Mouse (Mus musculus) forebrain, embryonic 11.5 days (tissue): ENCODE data around the gene Mcm2. TPM values are rescaled to one million over a fixed set of nuclear protein-coding genes. Genes with fewer than 3 reads are reported as not detected.
A peak's percentile ranks its signal among the peaks of the same experiment; 100 is the strongest.

Experiments used
- ATAC-seq: fragments of 200-750 bp; cut with Nextera tagmentation; replicated peaks from 2 replicates; pipeline ENCODE4 v1.8.0; 2017; ENCODE audit warnings: moderate TSS enrichment; ENCODE audit not compliant: low FRiP score
- DNase-seq: peaks from one replicate; pipeline ENCODE4 v3.0.0-alpha.2; 2017; ENCODE audit warnings: low spot score
- H3K27ac ChIP-seq: fragments of 300-500 bp; sonication (generic); 2 replicates; pipeline ENCODE4 v1.5.1; 2014; ENCODE audit warnings: low read depth, low read length
- H3K27me3 ChIP-seq: fragments of 300-500 bp; sonication (generic); 2 replicates; pipeline ENCODE4 v1.6.1; 2014; ENCODE audit warnings: mild to moderate bottlenecking, low read length, mixed read lengths; ENCODE audit not compliant: control insufficient read depth, insufficient read depth
- H3K36me3 ChIP-seq: fragments of 300-500 bp; sonication (generic); 2 replicates; pipeline ENCODE4 v1.6.1; 2014; ENCODE audit warnings: mild to moderate bottlenecking, low read length, moderate library complexity, mixed read lengths; ENCODE audit not compliant: control insufficient read depth, insufficient read depth
- H3K4me1 ChIP-seq: fragments of 300-500 bp; sonication (generic); replicated peaks from 2 replicates; pipeline ENCODE4 v1.6.1; 2014; ENCODE audit warnings: low read length, mixed read lengths; ENCODE audit not compliant: control insufficient read depth, insufficient read depth
- H3K4me2 ChIP-seq: fragments of 300-500 bp; sonication (generic); 2 replicates; pipeline ENCODE4 v1.6.1; 2014; ENCODE audit warnings: low read depth, mild to moderate bottlenecking, low read length, moderate library complexity, mixed read lengths; ENCODE audit not compliant: severe bottlenecking
- H3K4me3 ChIP-seq: fragments of 300-500 bp; sonication (generic); 2 replicates; pipeline ENCODE4 v1.5.1; 2014; ENCODE audit warnings: low read depth, low read length
- H3K9ac ChIP-seq: fragments of 300-500 bp; sonication (generic); 2 replicates; pipeline ENCODE4 v1.6.1; 2014; ENCODE audit warnings: low read length
- H3K9me3 ChIP-seq: fragments of 300-500 bp; sonication (generic); 2 replicates; pipeline ENCODE4 v1.6.1; 2016; ENCODE audit warnings: low read length, mixed read lengths; ENCODE audit not compliant: control insufficient read depth
- WGBS: fragments of 180-500 bp; shearing (Covaris S2); extraction: QIAGEN DNeasy Blood & Tissue Kit; methylation state at CpG from one replicate; pipeline ENCODE4 v1.1.7; 2014; 5-methylcytosine and 5-hydroxymethylcytosine counted together
- polyA plus RNA-seq: library from polyadenylated mRNA; unstranded; fragments of >200 nt; fragmentation: Nextera tagmentation; extraction: Ambion mirVana; gene quantifications from 2 replicates; pipeline ENCODE4 v1.2.1, GENCODE M21; 2014

Gene Mcm2
- polyA plus RNA-seq, 1 experiment from 2014 or later = 248 TPM

DNA sequence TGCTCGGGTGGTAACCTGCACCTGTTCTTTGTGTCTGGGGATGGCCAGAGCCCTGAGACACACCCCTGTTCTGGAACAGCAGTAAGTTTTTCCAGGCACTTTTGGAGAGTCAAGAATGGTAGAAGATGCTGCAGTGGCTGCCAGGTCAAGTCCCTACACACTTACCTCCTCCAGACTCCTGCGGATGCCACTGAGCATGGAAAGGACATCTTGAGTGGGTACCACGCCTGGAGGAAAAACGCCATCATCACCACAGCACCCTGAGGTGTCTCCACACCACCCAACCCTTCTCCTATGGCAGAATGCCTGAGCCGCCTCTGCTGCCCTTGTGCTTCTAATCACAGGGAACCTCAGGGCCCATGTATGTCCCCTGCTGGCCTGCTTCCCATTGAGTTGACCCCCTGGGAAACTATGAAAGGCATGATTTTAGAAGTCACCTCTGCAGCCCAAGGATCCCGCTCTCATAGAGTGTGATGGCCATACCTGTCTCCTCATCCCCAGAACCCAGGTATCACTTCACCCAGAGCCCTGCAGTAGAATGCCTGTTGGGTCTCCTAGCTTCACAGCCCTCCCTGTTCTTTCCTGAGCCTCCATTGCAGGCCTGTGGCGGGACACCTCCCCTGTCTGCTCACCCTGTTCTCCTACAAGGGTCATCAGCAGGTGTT lies 53.5 kb downstream of the Mcm2 start:
- Histone ChIP-seq H3K9me3 (no peaks in the 10 kb centered on the region), H3K4me1 (peaks cover 9% of the 10 kb centered on the region), H3K36me3 (no peaks in the 10 kb centered on the region), H3K27me3 (no peaks in the 10 kb centered on the region), H3K4me3 (no peak overlapping the region), H3K9ac (no peak overlapping the region), H3K4me2 (no peak overlapping the region), H3K27ac (no peak overlapping the region)
- ATAC-seq (no peak), DNase-seq (no peak)
- 85% methylated on average over 7 of the region's 7 CpGs for WGBS

DNA sequence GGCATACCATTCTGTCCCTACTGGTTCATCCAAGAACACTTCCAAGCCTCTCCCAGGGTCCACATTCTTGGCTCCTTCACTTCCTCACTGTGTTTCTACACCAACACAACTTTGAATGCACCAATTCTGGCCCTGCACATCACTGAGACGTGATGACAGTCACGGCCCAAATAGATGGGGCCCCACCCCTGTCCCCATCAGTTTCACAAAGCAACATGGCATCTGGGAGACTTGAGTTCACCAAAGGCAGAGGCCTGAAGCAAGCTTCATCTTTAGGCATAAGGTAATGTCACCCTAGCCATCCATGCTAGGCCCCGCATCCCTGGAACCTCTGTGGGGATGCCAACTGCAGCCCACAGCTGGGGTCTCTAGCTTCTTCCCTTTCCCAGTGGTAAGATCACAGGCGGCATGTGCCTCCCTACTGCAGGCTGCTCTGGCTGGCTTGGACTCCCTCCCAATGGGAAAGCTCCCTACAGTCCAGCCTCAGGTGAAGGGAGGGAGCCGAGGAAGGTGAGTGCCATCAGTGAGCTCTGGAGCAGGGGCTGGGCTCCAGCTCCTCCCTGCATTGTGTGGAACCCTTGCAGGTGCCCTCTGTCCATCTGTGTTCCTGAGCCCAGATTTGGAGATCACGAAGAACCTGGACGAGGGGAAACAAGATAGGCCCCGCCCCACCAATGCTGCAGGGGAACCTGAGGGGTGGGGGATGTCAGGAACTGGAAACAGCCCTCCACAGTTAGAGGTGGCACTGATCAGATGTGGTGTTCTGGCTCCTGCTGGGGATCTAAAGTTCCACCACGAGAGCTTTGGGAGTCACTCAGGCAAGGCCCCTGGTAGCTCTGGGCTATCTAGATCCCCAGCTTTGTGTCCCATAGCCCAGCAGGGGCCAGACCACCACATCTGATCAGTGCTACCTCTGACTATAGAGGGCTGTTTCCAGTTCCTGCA lies 54.5 kb downstream of the Mcm2 start:
- H3K4me2 ChIP-seq = no peak overlapping the region
- whole genome bisulfite sequencing = 79% methylated on average over 9 of the region's 9 CpGs
- H3K27me3 ChIP-seq = no peaks in the 10 kb centered on the region
- ATAC-seq (no peak), DNase-seq (no peak)
- peaks cover 9% of the 10 kb centered on the region for H3K4me1 ChIP-seq
- H3K9ac ChIP-seq = no peak overlapping the region
- H3K36me3 ChIP-seq = no peaks in the 10 kb centered on the region
- no peak overlapping the region for H3K27ac ChIP-seq
- no peak overlapping the region for H3K4me3 ChIP-seq
- H3K9me3 ChIP-seq = no peaks in the 10 kb centered on the region

DNA sequence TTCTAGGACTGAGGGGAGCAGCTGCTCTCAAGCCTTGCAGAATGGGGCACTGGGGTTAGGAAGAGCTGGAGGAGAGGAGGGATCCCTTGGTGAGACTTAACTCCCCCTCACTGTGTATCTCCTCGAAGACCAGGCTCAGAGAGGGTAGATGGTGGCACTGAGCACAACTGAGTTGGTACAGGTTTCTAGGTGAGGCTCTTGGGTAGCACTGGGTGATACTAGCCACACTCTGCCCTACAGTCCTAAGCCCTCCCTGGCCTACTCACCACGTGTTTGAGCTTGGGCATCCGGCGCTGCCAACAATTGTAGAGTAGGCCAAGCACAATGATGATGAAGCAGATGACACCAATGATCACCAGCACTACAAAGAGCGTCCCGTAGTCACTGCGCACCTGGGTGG lies 55.3 kb downstream of the Mcm2 start:
- Histone ChIP-seq H3K9me3 (no peaks in the 10 kb centered on the region), H3K4me2 (peak overlapping the region; percentile 73), H3K9ac (no peak overlapping the region; the same call in 1 of the 2 replicates), H3K27ac (no peak overlapping the region), H3K4me3 (peak overlapping the region; percentile 62; the same call in 1 of the 2 replicates), H3K27me3 (no peaks in the 10 kb centered on the region), H3K4me1 (peaks cover 9% of the 10 kb centered on the region), H3K36me3 (no peaks in the 10 kb centered on the region)
- 69% methylated on average over 7 of the region's 7 CpGs for WGBS
- ATAC-seq (no peak), DNase-seq (no peak)

DNA sequence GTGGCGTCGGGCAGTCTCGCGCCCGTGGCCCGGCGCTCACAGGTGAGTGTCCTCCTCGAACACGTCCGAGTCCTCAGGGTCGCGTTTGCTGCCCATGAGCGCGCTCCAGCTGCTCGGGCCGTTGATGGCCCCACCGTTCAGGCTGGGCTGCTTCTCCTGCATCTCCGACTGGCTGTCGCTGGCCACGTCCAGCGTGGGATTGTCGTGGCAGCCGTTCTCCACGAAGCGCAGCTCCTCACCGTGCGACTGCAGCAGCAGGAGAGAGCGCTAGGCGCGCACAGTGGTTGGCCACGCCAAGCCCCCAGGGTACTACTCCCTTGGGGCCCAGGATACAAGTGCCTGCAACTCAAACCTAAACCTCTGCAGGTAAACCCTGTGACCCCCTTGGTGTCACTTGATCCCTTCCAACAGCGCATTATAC lies 55.8 kb downstream of the Mcm2 start:
- Histone ChIP-seq H3K36me3 (no peaks in the 10 kb centered on the region), H3K27me3 (no peaks in the 10 kb centered on the region), H3K4me1 (peaks cover 9% of the 10 kb centered on the region), H3K27ac (peak overlapping the region; percentile 53), H3K9me3 (no peaks in the 10 kb centered on the region), H3K9ac (peak overlapping the region; percentile 72), H3K4me3 (peak overlapping the region; percentile 62), H3K4me2 (peak overlapping the region; percentile 73)
- DNase-seq = no peak
- no peak; the same call in 1 of the 2 replicates for ATAC-seq
- WGBS = under 1% methylated on average over 27 of the region's 32 CpGs

DNA sequence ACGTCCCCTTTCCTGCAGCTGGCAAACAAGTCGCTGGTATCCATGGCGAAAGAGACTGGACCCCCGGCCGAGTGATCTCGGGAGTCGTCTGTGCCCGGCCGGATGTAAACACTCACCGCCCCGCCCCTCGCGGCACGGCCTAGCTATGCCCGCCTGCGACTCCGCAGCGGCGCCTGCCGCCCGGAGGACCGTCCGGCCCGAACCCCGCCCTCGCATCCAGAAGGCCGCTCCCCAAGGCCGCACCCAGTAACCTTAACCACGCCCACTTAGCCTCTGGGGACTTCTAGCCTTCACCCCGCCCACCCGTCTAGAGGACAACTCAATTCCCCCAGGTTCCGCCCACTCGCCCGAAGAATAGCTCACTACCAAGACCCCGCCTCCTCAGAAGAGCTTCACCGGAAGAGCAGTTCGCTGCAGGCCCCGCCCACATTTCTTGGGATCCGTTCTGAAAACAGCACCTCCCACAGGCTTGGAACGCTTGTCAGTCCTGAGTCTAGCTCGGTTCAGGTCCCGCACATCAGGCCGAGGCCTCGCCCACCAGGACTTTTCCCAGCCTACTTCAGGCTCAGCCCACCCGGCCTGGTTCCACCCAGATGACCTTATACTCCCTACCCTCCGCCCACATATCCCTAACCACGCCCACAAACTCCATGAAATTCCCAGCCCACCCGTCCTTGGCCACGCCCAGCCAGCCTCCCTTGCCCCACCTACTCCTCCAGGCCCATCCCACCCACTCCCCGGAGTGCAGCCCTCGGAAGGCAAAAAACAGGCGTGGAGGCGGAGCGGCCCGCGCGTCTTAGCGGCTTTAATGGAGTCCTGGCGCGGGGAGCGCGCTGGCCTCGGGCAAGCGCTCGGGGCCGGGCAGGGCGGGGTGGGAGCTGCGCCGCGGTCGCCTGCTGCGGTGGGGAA lies 56.5 kb downstream of the Mcm2 start, which contains the start of gene Abtb1:
Gene Abtb1 (minus strand): TSS at position 204 of the 909 bp plus-strand sequence.
- H3K4me2 ChIP-seq = peak within 1 kb of the TSS; percentile 73
- peak within 1 kb of the TSS; percentile 72 for H3K9ac ChIP-seq
- H3K9me3 ChIP-seq = no peaks in the 10 kb centered on the region
- H3K4me1 ChIP-seq = peaks cover 9% of the 10 kb centered on the region
- H3K27me3 ChIP-seq = no peaks in the 10 kb centered on the region
- H3K4me3 ChIP-seq = peak within 1 kb of the TSS; percentile 62
- DNase-seq = peak; percentile 99
- H3K27ac ChIP-seq = peak within 1 kb of the TSS; percentile 53
- peak; percentile 97 for ATAC-seq
- H3K36me3 ChIP-seq = no peaks in the 10 kb centered on the region
- under 1% methylated on average over 72 of the region's 72 CpGs for WGBS

DNA sequence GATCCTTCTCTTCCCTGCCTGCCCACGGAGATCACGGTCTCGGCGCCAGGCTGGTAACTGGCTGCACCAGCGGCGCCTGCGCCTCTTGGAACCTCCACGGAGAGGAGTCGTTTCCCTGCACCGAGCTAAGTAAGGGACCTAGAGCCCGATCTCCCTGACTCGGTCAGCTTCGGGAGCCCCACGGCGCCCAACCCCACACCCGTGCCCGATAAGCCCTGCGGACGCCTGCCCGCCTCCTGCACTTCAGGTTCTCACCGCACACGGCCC lies 57.1 kb downstream of the Mcm2 start:
- peak; percentile 42; the same call in 1 of the 2 replicates for ATAC-seq
- peaks cover 9% of the 10 kb centered on the region for H3K4me1 ChIP-seq

DNA sequence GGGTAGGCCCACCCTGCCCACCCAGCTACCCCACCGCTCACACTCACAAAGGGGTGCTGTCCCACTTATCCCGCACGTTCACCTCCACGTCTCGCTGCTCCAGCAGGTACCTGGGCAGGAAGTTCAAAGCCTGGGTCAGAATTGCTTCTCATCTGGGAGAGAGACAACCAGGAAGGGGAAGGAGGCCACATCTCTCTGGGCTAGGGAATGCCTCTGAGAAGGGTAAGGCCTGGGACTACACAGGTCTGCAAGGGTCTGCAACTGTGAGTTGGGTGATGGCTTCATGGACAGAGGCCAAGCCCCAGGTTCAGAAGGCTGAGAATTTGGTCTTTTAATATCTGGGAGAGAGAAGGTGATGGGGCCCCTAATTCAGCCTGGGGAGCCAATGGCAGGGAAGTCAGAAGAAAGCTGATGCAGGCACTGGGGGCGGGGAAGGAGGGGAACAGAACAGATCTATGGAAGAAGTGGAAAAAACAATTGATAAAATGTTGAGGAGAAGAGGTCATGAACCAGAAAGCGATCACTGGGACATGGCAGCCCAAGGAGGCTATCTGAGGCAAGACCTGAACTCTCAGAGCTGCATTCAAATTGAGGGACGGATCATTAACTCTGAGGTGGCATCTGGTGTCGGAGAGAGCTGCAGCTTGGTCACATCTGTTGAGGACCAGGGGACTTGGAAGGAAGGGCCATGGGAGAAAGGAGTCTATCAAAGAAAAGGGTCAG lies 57.6 kb downstream of the Mcm2 start:
- 56% methylated on average over 9 of the region's 9 CpGs for WGBS

More for the DNA sequence above, 57.1 kb downstream of the Mcm2 start:
- DNase-seq = no peak
- H3K9me3 ChIP-seq = no peaks in the 10 kb centered on the region
- H3K9ac ChIP-seq = peak overlapping the region; percentile 60
- H3K36me3 ChIP-seq = no peaks in the 10 kb centered on the region
- WGBS = under 1% methylated on average over 22 of the region's 22 CpGs
- H3K27me3 ChIP-seq = no peaks in the 10 kb centered on the region
- H3K4me3 ChIP-seq = peak overlapping the region; percentile 62
- peak overlapping the region; percentile 73 for H3K4me2 ChIP-seq
- H3K27ac ChIP-seq = peak overlapping the region; percentile 53; the same call in 1 of the 2 replicates

More for the DNA sequence above, 57.6 kb downstream of the Mcm2 start:
- Histone ChIP-seq H3K27me3 (no peaks in the 10 kb centered on the region), H3K27ac (peak overlapping the region; percentile 53; the same call in 1 of the 2 replicates), H3K4me2 (peak overlapping the region; percentile 73), H3K9me3 (no peaks in the 10 kb centered on the region), H3K9ac (peak overlapping the region; percentile 60), H3K4me1 (peaks cover 9% of the 10 kb centered on the region), H3K36me3 (no peaks in the 10 kb centered on the region), H3K4me3 (peak overlapping the region; percentile 62)
- DNase-seq (no peak), ATAC-seq (no peak)
